Mouse (Mus musculus): ENCODE measurements at regions not wholly inside any gene's neighbourhood (a gene's known extent, or its start where the extent isn't known, plus 50 kb on each side); places are given as distances from the start of the nearest gene placed in this dataset.

GRCm38 (mm10) chr5:67487965-67488409 lies 59.9 kb upstream of the Bend4 start:
- TF ChIP-seq GATA1 (IDR thresholded peaks at IDR 0.05; ENCODE audit: borderline replicate concordance, low read length) = no peak
- no peak for TF ChIP-seq FLI1 (IDR thresholded peaks at IDR 0.05; ENCODE audit: low read length)

Data from megakaryocyte, embryonic 14.5 days (primary cell).